In the genomic region with DNA sequence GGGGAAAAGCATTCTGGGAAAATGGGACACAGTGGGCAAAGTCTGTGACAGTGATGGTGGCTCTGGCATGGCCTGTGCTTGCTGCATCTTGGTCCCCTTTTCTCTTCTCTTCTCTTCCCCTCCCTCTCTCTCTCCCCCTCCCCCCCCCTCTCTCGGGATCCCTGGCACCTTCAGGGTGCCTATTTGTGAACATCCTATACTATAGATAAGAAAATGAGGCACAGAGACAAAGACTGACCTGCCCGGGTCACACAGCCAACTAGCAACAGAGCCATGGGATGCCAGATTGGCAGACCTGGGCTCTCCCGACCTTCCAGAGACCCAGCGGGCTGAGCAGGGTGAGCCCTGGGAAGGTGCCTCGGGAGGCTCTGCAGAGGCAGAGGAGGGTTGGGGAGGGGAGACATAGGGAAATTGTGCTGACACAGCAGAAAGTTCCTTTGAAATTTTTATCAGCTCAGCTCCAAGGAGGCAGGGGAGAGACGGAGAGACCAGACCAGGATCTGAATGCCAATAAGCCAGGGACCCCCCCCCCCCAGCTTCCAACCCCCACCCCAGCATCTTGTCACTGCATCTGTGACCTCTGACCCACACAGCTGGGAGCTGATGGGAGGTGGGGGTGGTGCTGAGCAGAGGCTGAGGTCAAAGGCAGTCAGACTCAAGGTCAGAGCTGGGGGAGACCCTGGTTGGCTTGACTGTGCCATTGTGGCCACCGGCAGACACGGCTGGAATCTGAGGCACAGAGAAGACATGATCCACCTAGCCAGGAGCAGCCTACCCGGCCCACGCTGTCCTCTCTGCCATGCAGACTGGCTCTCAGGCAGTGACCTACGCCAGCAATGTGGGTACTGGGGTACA, we compare ENCODE assay signal across 8 mouse cellular contexts. TPM values are rescaled to one million over a fixed set of nuclear protein-coding genes. Genes with fewer than 3 reads are reported as not detected.
DNase-seq lines count a peak whose midpoint lies in the region; ATAC-seq and TF ChIP-seq lines count a peak whose summit lies in the region.

No protein-coding gene starts in this region.

- no peaks in the 10 kb centered on the region for H3K9me3 ChIP-seq in heart, embryonic 13.5 days
- H3K9me3 ChIP-seq in neural tube, embryonic 13.5 days: no peaks in the 10 kb centered on the region

- H3K4me3 ChIP-seq in gastrocnemius, adult 2 months: peak overlapping the region; percentile 70
- no peak overlapping the region for H3K4me3 ChIP-seq in heart, embryonic 13.5 days
- H3K4me3 ChIP-seq in neural tube, embryonic 13.5 days: no peak overlapping the region

- peak overlapping the region; percentile 63 for H3K9ac ChIP-seq in heart, embryonic 13.5 days
- H3K9ac ChIP-seq in neural tube, embryonic 13.5 days: peak overlapping the region; percentile 10

- peak; percentile 26 for DNase-seq in gastrocnemius, adult 2 months
- DNase-seq in gastrocnemius, postnatal 10 days: no peak
- peak; percentile 17 to 34 for DNase-seq in right cerebral cortex, postnatal 10 days (ENCODE audit: low spot score in 2 of 2)
- no peak for DNase-seq in right cerebral cortex, postnatal 36 days (ENCODE audit: low spot score in 2 of 2)
- DNase-seq in retina, postnatal 1 day: no peak

- no peak for ATAC-seq in heart, embryonic 13.5 days (ENCODE audit: extremely low read depth, insufficient number of reproducible peaks, low FRiP score, low TSS enrichment)
- ATAC-seq in neural tube, embryonic 13.5 days (ENCODE audit: low read depth): no peak
- ATAC-seq in megakaryocyte progenitor cell, adult 5-6 weeks (replicated peaks; ENCODE audit: poor library complexity): no peak

- peaks cover 70% of the 10 kb centered on the region for H3K4me1 ChIP-seq in heart, embryonic 13.5 days
- peaks cover 61% of the 10 kb centered on the region for H3K4me1 ChIP-seq in neural tube, embryonic 13.5 days (replicated peaks)

- 47% methylated on average over 11 of the region's 11 CpGs for WGBS in heart, embryonic 13.5 days
- 41% methylated on average over 11 of the region's 11 CpGs for WGBS in neural tube, embryonic 13.5 days

- no peaks in the 10 kb centered on the region for H3K27me3 ChIP-seq in heart, embryonic 13.5 days (replicated peaks)
- H3K27me3 ChIP-seq in neural tube, embryonic 13.5 days: no peaks in the 10 kb centered on the region

- TF ChIP-seq CTCF in gastrocnemius, adult 2 months (IDR thresholded peaks at IDR 0.05): no peak

- H3K4me2 ChIP-seq in heart, embryonic 13.5 days: no peak overlapping the region
- no peak overlapping the region for H3K4me2 ChIP-seq in neural tube, embryonic 13.5 days

- intact Hi-C loops in gastrocnemius, adult 2 months (cut with DNase I): no loop called here

- H3K36me3 ChIP-seq in heart, embryonic 13.5 days: peaks cover 32% of the 10 kb centered on the region
- peaks cover 19% of the 10 kb centered on the region; the same call in 1 of the 2 replicates for H3K36me3 ChIP-seq in neural tube, embryonic 13.5 days

- H3K27ac ChIP-seq in gastrocnemius, adult 2 months: peak overlapping the region; percentile 97
- H3K27ac ChIP-seq in heart, embryonic 13.5 days (replicated peaks): no peak overlapping the region
- peak overlapping the region; percentile 56 for H3K27ac ChIP-seq in neural tube, embryonic 13.5 days (replicated peaks)

RNA-seq across cellular contexts. Expression of a gene that starts 25.6 kb away (rescaled TPM):
- not detected for total RNA-seq in gastrocnemius, adult 2 months (2021)
- under 1 TPM in 1 of 2 experiments, not detected in 1; 0.65 TPM for total RNA-seq in gastrocnemius, postnatal 10 days (2021)
- 2.7 and 3.1 TPM in 2 replicates for polyA plus RNA-seq in heart, embryonic 13.5 days (2015; fragmentation: Nextera tagmentation; extraction: Ambion mirVana)
- polyA plus RNA-seq in neural tube, embryonic 13.5 days (2015; fragmentation: Nextera tagmentation; extraction: Ambion mirVana): 1.8 and 3.1 TPM in 2 replicates
- total RNA-seq in megakaryocyte progenitor cell, adult 5-6 weeks (2015): 31.0 and 31.4 TPM in 2 replicates
- 7.5 and 17.1 TPM in 2 replicates for total RNA-seq in megakaryocyte progenitor cell, adult 5-6 weeks (2017)

RNA-seq across cellular contexts. Expression of a gene that starts 29.6 kb away (rescaled TPM):
- 1 to 10 TPM in 1 of 2 experiments, under 1 TPM in 1; 0.84 to 1.0 TPM for total RNA-seq in gastrocnemius, adult 2 months (2021)
- 1 to 10 TPM in 1 of 2 experiments, under 1 TPM in 1; 0.33 to 2.0 TPM for total RNA-seq in gastrocnemius, postnatal 10 days (2021)
- 0.82 and 1.1 TPM in 2 replicates for polyA plus RNA-seq in heart, embryonic 13.5 days (2015; fragmentation: Nextera tagmentation; extraction: Ambion mirVana)
- polyA plus RNA-seq in neural tube, embryonic 13.5 days (2015; fragmentation: Nextera tagmentation; extraction: Ambion mirVana): 1.3 and 2.5 TPM in 2 replicates
- total RNA-seq in megakaryocyte progenitor cell, adult 5-6 weeks (2015): not detected in 2 replicates
- total RNA-seq in megakaryocyte progenitor cell, adult 5-6 weeks (2017): 0.46 TPM in 1 of 2 replicates, not detected in the other

RNA-seq across cellular contexts. Expression of a gene that starts 34.2 kb away (rescaled TPM):
- 1 to 10 TPM in 1 of 2 experiments, under 1 TPM in 1; 0.87 to 2.8 TPM for total RNA-seq in gastrocnemius, adult 2 months (2021)
- under 1 TPM; 0.40 to 0.45 TPM for total RNA-seq in gastrocnemius, postnatal 10 days (2021)
- 2.1 and 2.3 TPM in 2 replicates for polyA plus RNA-seq in heart, embryonic 13.5 days (2015; fragmentation: Nextera tagmentation; extraction: Ambion mirVana)
- 5.2 and 8.2 TPM in 2 replicates for polyA plus RNA-seq in neural tube, embryonic 13.5 days (2015; fragmentation: Nextera tagmentation; extraction: Ambion mirVana)
- 2.6 and 3.0 TPM in 2 replicates for total RNA-seq in megakaryocyte progenitor cell, adult 5-6 weeks (2015)
- total RNA-seq in megakaryocyte progenitor cell, adult 5-6 weeks (2017): 0.62 and 1.7 TPM in 2 replicates

RNA-seq across cellular contexts. Expression of a gene that starts 34.2 kb away (rescaled TPM):
- total RNA-seq in gastrocnemius, adult 2 months (2021): 10 to 100 TPM; 38.1 to 39.8 TPM
- total RNA-seq in gastrocnemius, postnatal 10 days (2021): 10 to 100 TPM; 40.3 to 46.7 TPM
- polyA plus RNA-seq in heart, embryonic 13.5 days (2015; fragmentation: Nextera tagmentation; extraction: Ambion mirVana): 69.7 and 73.6 TPM in 2 replicates
- polyA plus RNA-seq in neural tube, embryonic 13.5 days (2015; fragmentation: Nextera tagmentation; extraction: Ambion mirVana): 72.2 and 75.2 TPM in 2 replicates
- total RNA-seq in megakaryocyte progenitor cell, adult 5-6 weeks (2015): 9.3 and 13.7 TPM in 2 replicates
- 36.5 and 52.5 TPM in 2 replicates for total RNA-seq in megakaryocyte progenitor cell, adult 5-6 weeks (2017)

RNA-seq across cellular contexts. Expression of a gene that starts 37.0 kb away (rescaled TPM):
- total RNA-seq in gastrocnemius, adult 2 months (2021): 100 to 1,000 TPM; 207 to 215 TPM
- total RNA-seq in gastrocnemius, postnatal 10 days (2021): 100 to 1,000 TPM; 329 to 332 TPM
- 56.6 and 57.4 TPM in 2 replicates for polyA plus RNA-seq in heart, embryonic 13.5 days (2015; fragmentation: Nextera tagmentation; extraction: Ambion mirVana)
- 27.1 and 27.9 TPM in 2 replicates for polyA plus RNA-seq in neural tube, embryonic 13.5 days (2015; fragmentation: Nextera tagmentation; extraction: Ambion mirVana)
- total RNA-seq in megakaryocyte progenitor cell, adult 5-6 weeks (2015): 35.5 and 36.8 TPM in 2 replicates
- 4.0 and 5.0 TPM in 2 replicates for total RNA-seq in megakaryocyte progenitor cell, adult 5-6 weeks (2017)

Comparison
In these comparisons a context has a peak if more than half of its experiments do, and no peak if none do; other contexts are left out.
1. DNase-seq: peak in gastrocnemius, adult 2 months (single experiment) and right cerebral cortex, postnatal 10 days (2 of 2); none in gastrocnemius, postnatal 10 days (single experiment), right cerebral cortex, postnatal 36 days (0 of 2) and retina, postnatal 1 day (single experiment).
2. RNA of a gene that starts 25.6 kb away (total RNA-seq): 7.5 to 31.4 TPM in megakaryocyte progenitor cell, adult 5-6 weeks; 0.65 TPM in gastrocnemius, postnatal 10 days and not detected in gastrocnemius, adult 2 months; every median in the first group is over 4 times any median in the second.